Mouse (Mus musculus) forebrain, embryonic 15.5 days (tissue): ENCODE results near the gene Mical2. TPM values are rescaled to one million over a fixed set of nuclear protein-coding genes. Genes with fewer than 3 reads are reported as not detected.

ENCODE experiments used
- ATAC-seq: fragments of 200-750 bp; cut with Nextera tagmentation; replicated peaks from 2 replicates; pipeline ENCODE4 v1.8.0; 2017; ENCODE audit warnings: mild to moderate bottlenecking, moderate TSS enrichment, moderate library complexity
- H3K27ac ChIP-seq: fragments of 300-500 bp; sonication (generic); replicated peaks from 2 replicates; pipeline ENCODE4 v1.5.1; 2015; ENCODE audit warnings: mild to moderate bottlenecking, inconsistent platforms
- H3K27me3 ChIP-seq: fragments of 300-500 bp; sonication (generic); 2 replicates; pipeline ENCODE4 v1.6.1; 2015; ENCODE audit warnings: inconsistent platforms
- H3K36me3 ChIP-seq: fragments of 300-500 bp; sonication (generic); 2 replicates; pipeline ENCODE4 v1.6.1; 2015; ENCODE audit warnings: mild to moderate bottlenecking, inconsistent platforms
- H3K4me1 ChIP-seq: fragments of 300-500 bp; sonication (generic); 2 replicates; pipeline ENCODE4 v1.6.1; 2015; ENCODE audit warnings: inconsistent platforms
- H3K4me2 ChIP-seq: fragments of 300-500 bp; sonication (generic); replicated peaks from 2 replicates; pipeline ENCODE4 v1.6.1; 2015; ENCODE audit warnings: mild to moderate bottlenecking, inconsistent platforms
- H3K4me3 ChIP-seq: fragments of 300-500 bp; sonication (generic); 2 replicates; pipeline ENCODE4 v1.5.1; 2015; ENCODE audit warnings: mild to moderate bottlenecking, inconsistent platforms
- H3K9ac ChIP-seq: fragments of 300-500 bp; sonication (generic); replicated peaks from 2 replicates; pipeline ENCODE4 v1.6.1; 2015; ENCODE audit warnings: mild to moderate bottlenecking, inconsistent platforms
- H3K9me3 ChIP-seq: fragments of 300-500 bp; sonication (generic); 2 replicates; pipeline ENCODE4 v1.6.1; 2016; ENCODE audit warnings: inconsistent platforms
- WGBS: fragments of 180-500 bp; shearing (Covaris S2); methylation state at CpG from one replicate; pipeline ENCODE4 v1.1.7; 2015; ENCODE audit warnings: mixed read lengths; 5-methylcytosine and 5-hydroxymethylcytosine counted together
- polyA plus RNA-seq: library from polyadenylated mRNA; unstranded; fragments of >200 nt; fragmentation: Nextera tagmentation; extraction: Ambion mirVana; gene quantifications from 2 replicates; pipeline ENCODE4 v1.2.1, GENCODE M21; 2015

The Mical2 gene
- polyA plus RNA-seq, 1 experiment from 2014 or later = 7.0 TPM

GRCm38 (mm10) chr7:112247890-112248289, 22.2 kb downstream of the Mical2 start:
- Histone ChIP-seq H3K36me3 (no peaks in the 10 kb centered on the region), H3K27me3 (no peaks in the 10 kb centered on the region), H3K27ac (no peak overlapping the region), H3K4me2 (no peak overlapping the region), H3K4me3 (no peak overlapping the region), H3K9me3 (no peaks in the 10 kb centered on the region), H3K9ac (no peak overlapping the region), H3K4me1 (peaks cover 6% of the 10 kb centered on the region; the same call in 1 of the 2 replicates)
- no peak for ATAC-seq
- 78% methylated on average over 3 of the region's 3 CpGs for WGBS

DNA sequence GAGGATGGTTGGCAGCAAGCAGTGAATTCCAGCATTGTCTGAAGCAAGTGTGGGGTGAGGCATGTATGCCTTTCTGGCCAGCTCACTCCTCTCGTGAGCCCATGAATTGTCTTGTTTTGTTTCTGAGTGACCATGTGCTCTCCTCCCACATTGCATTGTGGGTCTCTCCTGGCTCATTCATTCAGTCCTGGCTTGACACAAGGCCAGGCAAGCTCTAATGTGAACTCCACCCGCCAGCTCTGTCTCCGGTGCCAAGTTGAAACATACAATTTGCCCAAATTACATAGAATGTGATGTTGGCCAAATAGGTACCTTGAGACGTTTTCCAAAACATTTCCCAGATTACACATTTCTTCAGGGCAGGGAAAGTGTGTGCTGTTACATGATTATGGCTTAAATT, 23.8 kb downstream of the Mical2 start:
- Histone ChIP-seq H3K4me1 (peaks cover 6% of the 10 kb centered on the region; the same call in 1 of the 2 replicates), H3K36me3 (no peaks in the 10 kb centered on the region), H3K4me2 (no peak overlapping the region), H3K9ac (no peak overlapping the region), H3K27me3 (no peaks in the 10 kb centered on the region), H3K9me3 (no peaks in the 10 kb centered on the region), H3K4me3 (no peak overlapping the region), H3K27ac (no peak overlapping the region)
- no peak for ATAC-seq
- 50% methylated on average over 4 of the region's 4 CpGs for WGBS

DNA sequence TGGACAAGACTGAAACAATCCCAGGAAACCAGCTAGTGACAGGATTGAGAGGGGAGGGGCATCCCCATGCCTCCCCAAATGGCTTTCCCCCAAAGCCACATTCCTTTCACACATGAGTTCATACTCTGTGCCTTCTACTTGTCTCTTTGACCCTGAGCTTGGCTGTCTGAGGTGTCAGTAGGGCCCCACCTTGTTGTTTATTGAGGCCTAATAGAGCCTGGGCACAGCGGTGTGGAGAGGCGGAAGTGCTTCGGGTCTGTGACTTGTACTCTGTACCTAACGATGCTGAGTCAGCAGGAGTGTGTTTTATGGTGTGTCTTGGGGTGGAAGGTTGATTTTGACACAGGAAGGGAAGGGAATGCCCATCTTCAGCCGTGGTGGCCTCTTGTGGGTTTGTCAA, 26.4 kb downstream of the Mical2 start:
- no peak for ATAC-seq
- WGBS = 76% methylated on average over 5 of the region's 5 CpGs
- H3K36me3 ChIP-seq = no peaks in the 10 kb centered on the region
- no peak overlapping the region for H3K4me3 ChIP-seq
- H3K9me3 ChIP-seq = no peaks in the 10 kb centered on the region
- H3K4me1 ChIP-seq = peaks cover 6% of the 10 kb centered on the region; the same call in 1 of the 2 replicates
- no peak overlapping the region for H3K9ac ChIP-seq
- H3K27ac ChIP-seq = no peak overlapping the region
- no peak overlapping the region for H3K4me2 ChIP-seq
- no peaks in the 10 kb centered on the region for H3K27me3 ChIP-seq

DNA sequence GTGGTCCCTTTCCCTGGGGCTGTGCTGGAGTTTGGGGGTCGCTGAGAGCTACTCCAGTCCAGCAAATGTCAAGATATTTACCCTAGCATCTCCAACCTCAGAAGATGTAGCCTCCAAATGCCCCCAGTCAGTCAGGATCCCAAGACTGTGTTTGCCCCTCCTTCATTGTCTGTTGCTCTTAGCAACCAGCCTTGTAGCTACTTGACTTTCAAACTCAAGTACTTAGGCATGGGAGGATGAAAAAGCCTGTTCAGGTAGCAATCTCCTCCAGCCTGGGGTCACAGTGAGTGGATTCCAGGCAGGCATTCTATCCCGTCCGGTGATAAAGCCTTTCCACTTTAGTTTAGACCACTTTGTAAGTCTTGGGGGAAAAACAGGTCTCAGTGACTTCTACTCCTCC, 28.6 kb downstream of the Mical2 start:
- 82% methylated on average over 3 of the region's 3 CpGs for WGBS
- H3K27me3 ChIP-seq = no peaks in the 10 kb centered on the region
- H3K4me3 ChIP-seq = no peak overlapping the region
- no peaks in the 10 kb centered on the region for H3K9me3 ChIP-seq
- no peak overlapping the region for H3K27ac ChIP-seq
- H3K4me1 ChIP-seq = peaks cover 6% of the 10 kb centered on the region; the same call in 1 of the 2 replicates
- H3K4me2 ChIP-seq = no peak overlapping the region
- no peak overlapping the region for H3K9ac ChIP-seq
- ATAC-seq = no peak
- no peaks in the 10 kb centered on the region for H3K36me3 ChIP-seq

GRCm38 (mm10) chr7:112255248-112255866, 29.7 kb downstream of the Mical2 start:
- no peak overlapping the region for H3K4me3 ChIP-seq
- H3K9ac ChIP-seq = no peak overlapping the region
- ATAC-seq = no peak
- H3K4me2 ChIP-seq = no peak overlapping the region
- 55% methylated on average over 3 of the region's 3 CpGs for WGBS
- no peaks in the 10 kb centered on the region for H3K27me3 ChIP-seq
- H3K36me3 ChIP-seq = no peaks in the 10 kb centered on the region
- no peaks in the 10 kb centered on the region for H3K9me3 ChIP-seq
- no peaks in the 10 kb centered on the region for H3K4me1 ChIP-seq
- H3K27ac ChIP-seq = no peak overlapping the region

DNA sequence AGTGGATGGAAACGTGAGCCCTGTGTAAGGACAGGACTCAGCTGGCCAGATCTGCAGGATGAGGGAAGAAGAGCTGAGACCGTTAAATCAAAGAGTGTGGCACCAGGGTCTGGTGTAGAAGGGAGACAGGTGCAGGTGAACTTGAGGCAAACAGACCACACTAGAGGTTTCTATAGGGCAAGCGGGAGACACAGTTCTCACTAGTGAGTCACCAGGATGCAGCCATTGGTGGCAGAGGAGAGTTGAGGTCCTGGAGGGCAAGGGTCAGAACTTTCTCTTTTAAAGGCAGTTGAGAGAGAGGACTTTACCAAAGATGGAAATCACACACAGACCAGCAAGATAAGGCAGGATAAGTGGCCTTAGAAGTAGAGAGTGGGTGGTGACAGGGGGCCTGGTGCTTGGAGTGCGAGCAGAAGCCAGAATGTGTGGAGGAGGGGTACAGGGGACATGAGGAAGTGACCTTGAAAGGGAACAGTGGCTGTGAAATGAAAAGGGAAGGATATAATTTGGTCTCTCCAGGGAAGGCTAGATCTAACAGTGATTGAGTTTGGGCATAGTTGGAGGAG, 32.8 kb downstream of the Mical2 start:
- WGBS = 85% methylated on average over 4 of the region's 4 CpGs
- H3K4me2 ChIP-seq = no peak overlapping the region
- no peaks in the 10 kb centered on the region for H3K4me1 ChIP-seq
- no peaks in the 10 kb centered on the region for H3K36me3 ChIP-seq
- no peak overlapping the region for H3K4me3 ChIP-seq
- ATAC-seq = no peak
- H3K27me3 ChIP-seq = no peaks in the 10 kb centered on the region
- no peaks in the 10 kb centered on the region for H3K9me3 ChIP-seq
- no peak overlapping the region for H3K9ac ChIP-seq
- no peak overlapping the region for H3K27ac ChIP-seq

DNA sequence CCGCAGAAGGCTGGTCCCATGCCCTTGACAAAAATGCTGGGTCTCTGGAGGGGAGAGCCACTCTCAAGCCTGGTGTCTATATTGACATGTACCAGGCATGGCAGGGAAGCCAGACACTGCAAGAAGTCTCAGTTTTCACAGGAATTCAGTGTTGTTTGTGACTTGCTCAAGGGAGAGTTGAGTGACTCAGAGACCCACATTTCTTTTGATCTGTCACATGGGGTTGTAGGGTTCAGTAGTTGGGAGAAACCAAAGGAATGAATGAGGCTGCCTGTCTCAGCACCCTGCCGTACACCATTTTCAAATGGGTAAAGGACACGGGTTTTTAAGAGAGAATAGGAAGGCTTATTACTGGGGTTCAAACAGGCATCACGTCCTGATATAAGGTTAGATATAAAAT, 33.6 kb downstream of the Mical2 start:
- Histone ChIP-seq H3K4me2 (no peak overlapping the region), H3K27ac (no peak overlapping the region), H3K4me3 (no peak overlapping the region), H3K9ac (no peak overlapping the region), H3K27me3 (no peaks in the 10 kb centered on the region), H3K9me3 (no peaks in the 10 kb centered on the region), H3K4me1 (no peaks in the 10 kb centered on the region), H3K36me3 (no peaks in the 10 kb centered on the region)
- 85% methylated on average over 4 of the region's 4 CpGs for WGBS
- ATAC-seq = no peak

GRCm38 (mm10) chr7:112261121-112261520, 35.5 kb downstream of the Mical2 start:
- Histone ChIP-seq H3K4me3 (no peak overlapping the region), H3K9me3 (no peaks in the 10 kb centered on the region), H3K9ac (no peak overlapping the region), H3K4me1 (no peaks in the 10 kb centered on the region), H3K4me2 (no peak overlapping the region), H3K27me3 (no peaks in the 10 kb centered on the region), H3K36me3 (no peaks in the 10 kb centered on the region), H3K27ac (no peak overlapping the region)
- no peak for ATAC-seq
- 87% methylated on average over 5 of the region's 5 CpGs for WGBS

GRCm38 (mm10) chr7:112267266-112267665, 41.6 kb downstream of the Mical2 start:
- H3K9me3 ChIP-seq = no peaks in the 10 kb centered on the region
- 87% methylated on average over 5 of the region's 5 CpGs for WGBS
- H3K27ac ChIP-seq = no peak overlapping the region
- peaks cover 10% of the 10 kb centered on the region for H3K4me1 ChIP-seq
- no peaks in the 10 kb centered on the region for H3K36me3 ChIP-seq
- no peak for ATAC-seq
- no peak overlapping the region for H3K4me2 ChIP-seq
- no peak overlapping the region for H3K9ac ChIP-seq
- no peak overlapping the region for H3K4me3 ChIP-seq
- H3K27me3 ChIP-seq = no peaks in the 10 kb centered on the region

DNA sequence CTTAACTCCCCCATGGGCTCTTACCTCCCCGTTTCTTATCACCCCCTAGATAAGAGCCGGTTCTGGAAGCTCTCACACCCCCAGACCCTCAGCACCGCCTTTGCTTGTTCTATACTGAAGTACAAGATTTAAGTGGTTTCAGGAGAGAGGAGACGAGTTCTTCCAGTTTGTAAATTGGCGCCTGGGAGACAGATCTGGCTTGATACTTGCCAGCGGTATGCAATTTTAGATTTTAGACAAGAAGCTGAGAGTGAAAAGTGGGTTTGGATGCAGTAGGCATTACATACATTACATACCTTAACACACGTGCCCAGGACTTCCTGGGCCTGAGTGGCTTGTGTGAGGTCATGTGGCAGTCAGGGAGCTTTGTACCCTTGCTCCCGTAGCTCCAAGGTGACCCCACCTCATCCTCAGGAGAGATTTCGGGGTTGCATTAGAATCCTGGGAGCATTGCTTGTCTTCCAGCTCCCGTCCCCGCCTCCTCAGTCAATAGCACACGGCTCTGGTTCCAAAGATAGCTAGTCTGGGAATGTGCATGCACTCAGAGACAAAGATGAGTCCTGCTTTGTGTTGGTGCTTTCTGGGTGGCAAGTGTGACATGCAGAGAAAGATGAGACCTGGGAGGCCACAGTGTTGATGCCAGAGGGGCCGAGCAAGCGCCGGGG, 43.2 kb downstream of the Mical2 start:
- no peak overlapping the region for H3K9ac ChIP-seq

GRCm38 (mm10) chr7:112270870-112271269, 45.2 kb downstream of the Mical2 start:
- H3K4me1 ChIP-seq = peaks cover 37% of the 10 kb centered on the region
- no peak overlapping the region for H3K4me2 ChIP-seq
- no peaks in the 10 kb centered on the region for H3K27me3 ChIP-seq
- no peak overlapping the region for H3K9ac ChIP-seq
- no peak for ATAC-seq
- H3K27ac ChIP-seq = no peak overlapping the region
- H3K36me3 ChIP-seq = no peaks in the 10 kb centered on the region
- no peak overlapping the region for H3K4me3 ChIP-seq
- no peaks in the 10 kb centered on the region for H3K9me3 ChIP-seq
- 67% methylated on average over 5 of the region's 5 CpGs for WGBS

More for the DNA sequence above, 43.2 kb downstream of the Mical2 start:
- no peak overlapping the region for H3K27ac ChIP-seq
- no peaks in the 10 kb centered on the region for H3K36me3 ChIP-seq
- no peaks in the 10 kb centered on the region for H3K9me3 ChIP-seq
- H3K4me1 ChIP-seq = peaks cover 26% of the 10 kb centered on the region
- WGBS = 88% methylated on average over 15 of the region's 15 CpGs
- H3K4me2 ChIP-seq = no peak overlapping the region
- H3K27me3 ChIP-seq = no peaks in the 10 kb centered on the region
- H3K4me3 ChIP-seq = no peak overlapping the region
- ATAC-seq = no peak

GRCm38 (mm10) chr7:112271627-112272026, 46.0 kb downstream of the Mical2 start:
- H3K9me3 ChIP-seq = no peaks in the 10 kb centered on the region
- no peak overlapping the region for H3K4me2 ChIP-seq
- H3K9ac ChIP-seq = no peak overlapping the region
- peaks cover 37% of the 10 kb centered on the region for H3K4me1 ChIP-seq
- no peak for ATAC-seq
- H3K27me3 ChIP-seq = no peaks in the 10 kb centered on the region
- H3K27ac ChIP-seq = no peak overlapping the region
- no peak overlapping the region for H3K4me3 ChIP-seq
- no peaks in the 10 kb centered on the region for H3K36me3 ChIP-seq
- 71% methylated on average over 3 of the region's 3 CpGs for WGBS
